Mouse (Mus musculus) MEL (cell line): ENCODE measurements around the gene Zfp950.

Experiments used
- BHLHE40 ChIP-seq: IDR thresholded peaks from 2 replicates; pipeline ENCODE4 v1.6.1; 2012; ENCODE audit warnings: low read depth, mild to moderate bottlenecking, inconsistent platforms, low read length, improper control_type of control experiment, borderline replicate concordance
- CTCF ChIP-seq, 3 experiments: IDR thresholded peaks in 2 of 3; conservative IDR thresholded peaks in 1 of 3; 2 replicates each; pipeline ENCODE4 v1.5.1; 2011 to 2012; ENCODE audit warnings: low read length in 3 of 3, low read depth in 2 of 3, mild to moderate bottlenecking in 2 of 3, improper control_type of control experiment in 1 of 3, inconsistent platforms in 1 of 3, mixed read lengths in 1 of 3, moderate library complexity in 1 of 3; ENCODE audit not compliant: control insufficient read depth in 1 of 3, insufficient read depth in 1 of 3, poor library complexity in 1 of 3, severe bottlenecking in 1 of 3
- E2F4 ChIP-seq: IDR thresholded peaks from 2 replicates; pipeline ENCODE4 v1.6.1; 2011; ENCODE audit warnings: low read depth, low read length, improper control_type of control experiment, borderline replicate concordance
- EP300 ChIP-seq, 2 experiments: IDR thresholded peaks; 2 replicates each; pipeline ENCODE4 v1.6.1; 2011; ENCODE audit warnings: improper control_type of control experiment in 2 of 2, low read length in 2 of 2, low read depth in 1 of 2, mild to moderate bottlenecking in 1 of 2
- HCFC1 ChIP-seq: IDR thresholded peaks from 2 replicates; pipeline ENCODE4 v1.6.1; 2012; ENCODE audit warnings: low read depth, mild to moderate bottlenecking, inconsistent platforms, low read length, improper control_type of control experiment, moderate library complexity
- MAFK ChIP-seq: IDR thresholded peaks from 2 replicates; pipeline ENCODE4 v1.6.1; 2011; ENCODE audit warnings: low read depth, mild to moderate bottlenecking, low read length, improper control_type of control experiment, borderline replicate concordance
- MYB ChIP-seq: IDR thresholded peaks from 2 replicates; pipeline ENCODE4 v1.6.1; 2011; ENCODE audit warnings: mild to moderate bottlenecking, low read depth, low read length, improper control_type of control experiment
- MYC ChIP-seq: IDR thresholded peaks from 2 replicates; pipeline ENCODE4 v1.6.1; 2011; ENCODE audit warnings: low read depth, mild to moderate bottlenecking, low read length, improper control_type of control experiment, moderate library complexity
- POLR2A ChIP-seq, 2 experiments: IDR thresholded peaks; 2 replicates each; pipeline ENCODE4 v1.6.1; 2011 to 2012; ENCODE audit warnings: low read length in 2 of 2, mild to moderate bottlenecking in 2 of 2, control low read depth in 1 of 2, improper control_type of control experiment in 1 of 2, low read depth in 1 of 2, moderate library complexity in 1 of 2; ENCODE audit not compliant: control insufficient read depth in 1 of 2, insufficient read depth in 1 of 2, poor library complexity in 1 of 2
- POLR2AphosphoS2 ChIP-seq: IDR thresholded peaks from 2 replicates; pipeline ENCODE4 v1.6.1; 2011; ENCODE audit warnings: low read length, improper control_type of control experiment
- RAD21 ChIP-seq: IDR thresholded peaks from 2 replicates; pipeline ENCODE4 v1.6.1; 2011; ENCODE audit warnings: mild to moderate bottlenecking, low read depth, low read length, improper control_type of control experiment
- SMC3 ChIP-seq: IDR thresholded peaks from 2 replicates; pipeline ENCODE4 v1.6.1; 2011; ENCODE audit warnings: low read depth, low read length, improper control_type of control experiment
- TCF12 ChIP-seq: IDR thresholded peaks from 2 replicates; pipeline ENCODE4 v1.6.1; 2014; ENCODE audit warnings: low read depth, mild to moderate bottlenecking, inconsistent platforms, low read length, improper control_type of control experiment, moderate library complexity
- ZNF384 ChIP-seq: IDR thresholded peaks from 2 replicates; pipeline ENCODE4 v1.6.1; 2012; ENCODE audit warnings: low read depth, mild to moderate bottlenecking, inconsistent platforms, low read length, improper control_type of control experiment

GRCm38 (mm10) chr19:61151372-61151700, 10.7 kb upstream of the Zfp950 start:
- TF ChIP-seq E2F4 = no peak
- no peak for TF ChIP-seq POLR2A (IDR thresholded peaks at IDR 0.05; ENCODE audit: control insufficient read depth in 1 of 2, insufficient read depth in 1 of 2, low read depth in 1 of 2, low read length in 2 of 2, poor library complexity in 1 of 2)
- no peak for TF ChIP-seq BHLHE40
- TF ChIP-seq SMC3 = no peak
- no peak for TF ChIP-seq CTCF (IDR thresholded peaks at IDR 0.05 in 2 of 3, conservative IDR thresholded peaks at IDR 0.05 in 1 of 3; ENCODE audit: control insufficient read depth in 1 of 3, insufficient read depth in 1 of 3, low read depth in 2 of 3, low read length in 3 of 3, poor library complexity in 1 of 3, severe bottlenecking in 1 of 3)
- TF ChIP-seq MAFK = no peak
- no peak for TF ChIP-seq MYC
- TF ChIP-seq EP300 (IDR thresholded peaks at IDR 0.05; ENCODE audit: low read depth in 1 of 2, low read length in 2 of 2) = no peak
- no peak for TF ChIP-seq POLR2AphosphoS2
- no peak for TF ChIP-seq TCF12
- no peak for TF ChIP-seq RAD21
- TF ChIP-seq HCFC1 = no peak
- no peak for TF ChIP-seq ZNF384
- TF ChIP-seq MYB = no peak
